Mouse (Mus musculus) midbrain, embryonic 11.5 days (tissue): ENCODE data around the gene Eif4a1. TPM values are rescaled to one million over a fixed set of nuclear protein-coding genes. Genes with fewer than 3 reads are reported as not detected.

ENCODE experiments used
- ATAC-seq: fragments of 200-750 bp; cut with Nextera tagmentation; 2 replicates; pipeline ENCODE4 v1.8.0; 2017; ENCODE audit warnings: moderate TSS enrichment, moderate library complexity; ENCODE audit not compliant: low FRiP score
- DNase-seq: peaks from one replicate; pipeline ENCODE4 v3.0.0; 2015; ENCODE audit warnings: low spot score; ENCODE audit errors: missing footprints
- H3K27ac ChIP-seq: fragments of 300-500 bp; sonication (generic); 2 replicates; pipeline ENCODE4 v1.5.1; 2014; ENCODE audit warnings: low read depth, low read length
- H3K27me3 ChIP-seq: fragments of 300-500 bp; sonication (generic); 2 replicates; pipeline ENCODE4 v1.6.1; 2014; ENCODE audit warnings: mild to moderate bottlenecking, low read length, moderate library complexity, mixed read lengths; ENCODE audit not compliant: control insufficient read depth, insufficient read depth
- H3K36me3 ChIP-seq: fragments of 300-500 bp; sonication (generic); 2 replicates; pipeline ENCODE4 v1.6.1; 2014; ENCODE audit warnings: mild to moderate bottlenecking, low read length, moderate library complexity, mixed read lengths; ENCODE audit not compliant: control insufficient read depth, insufficient read depth
- H3K4me1 ChIP-seq: fragments of 300-500 bp; sonication (generic); 2 replicates; pipeline ENCODE4 v1.6.1; 2014; ENCODE audit warnings: low read length; ENCODE audit not compliant: control insufficient read depth, insufficient read depth
- H3K4me2 ChIP-seq: fragments of 300-500 bp; sonication (generic); 2 replicates; pipeline ENCODE4 v1.6.1; 2014; ENCODE audit warnings: mild to moderate bottlenecking, moderate library complexity
- H3K4me3 ChIP-seq: fragments of 300-500 bp; sonication (generic); 2 replicates; pipeline ENCODE4 v1.5.1; 2014; ENCODE audit warnings: low read depth, low read length
- H3K9ac ChIP-seq: fragments of 300-500 bp; sonication (generic); 2 replicates; pipeline ENCODE4 v1.6.1; 2014; ENCODE audit warnings: low read length
- H3K9me3 ChIP-seq: fragments of 300-500 bp; sonication (generic); 2 replicates; pipeline ENCODE4 v1.6.1; 2016; ENCODE audit warnings: low read length; ENCODE audit not compliant: control insufficient read depth
- WGBS: fragments of 180-500 bp; shearing (Covaris S2); extraction: QIAGEN DNeasy Blood & Tissue Kit; methylation state at CpG from one replicate; pipeline ENCODE4 v1.1.7; 2014; 5-methylcytosine and 5-hydroxymethylcytosine counted together
- microRNA counts: library from miRNA; unstranded; fragments of <30 nt; microRNA quantifications from one replicate; lab custom pipeline; 2015
- microRNA-seq: library from miRNA; unstranded; fragments of <30 nt; microRNA quantifications from one replicate; pipeline ENCODE4, GENCODE M21; 2017
- polyA plus RNA-seq: library from polyadenylated mRNA; unstranded; fragments of >200 nt; fragmentation: Nextera tagmentation; extraction: Ambion mirVana; gene quantifications from 2 replicates; pipeline ENCODE4 v1.2.1, GENCODE M21; 2014

Gene Eif4a1
- polyA plus RNA-seq, 1 experiment from 2014 or later, result 877 TPM

DNA sequence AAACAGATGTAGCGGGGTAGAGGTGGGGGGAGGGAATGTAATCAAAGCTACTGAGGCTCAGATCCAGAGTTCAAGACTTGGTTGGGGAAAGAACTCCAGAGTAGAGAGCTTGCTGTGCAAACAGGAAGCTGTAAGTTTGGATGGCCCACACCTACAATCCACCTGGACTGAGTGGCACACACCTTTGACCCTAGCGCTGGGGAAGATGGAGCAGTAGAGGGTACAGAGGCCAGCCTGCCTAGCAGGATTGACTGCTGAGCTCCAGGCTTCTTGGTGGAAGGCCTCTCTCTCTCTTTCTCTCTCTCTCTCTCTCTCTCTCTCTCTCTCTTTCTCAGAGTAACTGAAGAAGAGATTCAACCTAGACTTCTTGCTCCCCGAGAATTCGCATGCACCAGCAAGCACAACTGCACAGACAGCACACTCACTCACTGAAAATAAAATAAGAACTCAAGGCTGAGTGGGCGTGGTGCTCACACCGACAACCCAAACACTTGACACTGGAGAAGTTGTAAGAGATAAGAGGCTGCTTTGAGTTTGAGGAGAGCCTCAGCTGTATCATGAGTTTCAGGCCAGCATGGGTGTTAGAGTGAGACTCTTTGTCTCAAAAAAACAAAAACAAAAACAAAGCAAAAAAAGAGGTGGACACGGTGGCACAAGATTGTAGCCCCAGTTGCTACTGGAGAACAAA, 51.7 kb downstream of the Eif4a1 start:
- Histone ChIP-seq H3K4me1 (peaks cover 14% of the 10 kb centered on the region), H3K27ac (no peak overlapping the region; the same call in 1 of the 2 replicates), H3K9ac (no peak overlapping the region), H3K27me3 (no peaks in the 10 kb centered on the region), H3K36me3 (no peaks in the 10 kb centered on the region), H3K4me2 (no peak overlapping the region), H3K9me3 (no peaks in the 10 kb centered on the region), H3K4me3 (no peak overlapping the region)
- 86% methylated on average over 7 of the region's 7 CpGs for WGBS
- DNase-seq (peak; percentile 37), ATAC-seq (no peak)

- no peak within 1 kb of the TSS for H3K27ac ChIP-seq
- H3K4me2 ChIP-seq, result no peak within 1 kb of the TSS
- no peaks in the 10 kb centered on the region for H3K27me3 ChIP-seq
- ATAC-seq, result no peak
- peaks cover 16% of the 10 kb centered on the region for H3K4me1 ChIP-seq
- H3K4me3 ChIP-seq, result no peak within 1 kb of the TSS
- no peaks in the 10 kb centered on the region for H3K9me3 ChIP-seq
- H3K36me3 ChIP-seq, result no peaks in the 10 kb centered on the region
- 73% methylated on average over 5 of the region's 5 CpGs for WGBS
- DNase-seq, result peak; percentile 26
- H3K9ac ChIP-seq, result no peak within 1 kb of the TSS
Measured at GRCm38 (mm10) chr11:69617805-69618204, 54.4 kb downstream of the Eif4a1 start, which contains the start of gene Shbg. Shbg (minus strand) TSS chr11:69617905.

MicroRNAs within 50 kb of the gene (microRNA counts, 519-probe panel; counts per million panel counts)
- microRNA mmu-miR-1934 (lab: Ali Mortazavi, UCI) (not detected), microRNA mmu-miR-467f (lab: Ali Mortazavi, UCI) (2,868 counts per million, percentile 10 among the panel's probes with 10 or more counts)

Small RNAs within 50 kb of the gene (microRNA-seq; reads per million reads assigned to microRNA genes)
- gene Mir1934 (3.4 reads per million, percentile 16 among the genes with 10 or more reads in this experiment), gene Mir467f (not detected)

Other genes with a start within 250 kb of the Eif4a1 start
- gene Dnah2, start 123.3 kb downstream of the Eif4a1 start, polyA plus RNA-seq, result 1.00 and 1.9 TPM in 2 replicates
- 11.0 and 12.3 TPM in 2 replicates for gene Efnb3, start 112.2 kb downstream of the Eif4a1 start, polyA plus RNA-seq
- gene Wrap53, start 92.2 kb downstream of the Eif4a1 start, polyA plus RNA-seq, result 35.1 and 36.4 TPM in 2 replicates
- 144 and 147 TPM in 2 replicates for gene Trp53, start 92.1 kb downstream of the Eif4a1 start, polyA plus RNA-seq
- 10.4 and 12.2 TPM in 2 replicates for gene Atp1b2, start 66.5 kb downstream of the Eif4a1 start, polyA plus RNA-seq
- gene Shbg, start 54.5 kb downstream of the Eif4a1 start, polyA plus RNA-seq, result not detected in 2 replicates
- gene Sat2, start 50.4 kb downstream of the Eif4a1 start, polyA plus RNA-seq, result 13.1 and 16.8 TPM in 2 replicates
- 25.6 and 29.0 TPM in 2 replicates for gene Fxr2, start 39.4 kb downstream of the Eif4a1 start, polyA plus RNA-seq
- gene Sox15, start 17.1 kb downstream of the Eif4a1 start, polyA plus RNA-seq, result 0.16 TPM in 1 of 2 replicates, not detected in the other
- gene Mpdu1, start 9.8 kb downstream of the Eif4a1 start, polyA plus RNA-seq, result 31.2 and 34.5 TPM in 2 replicates
- gene Cd68, start 6.3 kb downstream of the Eif4a1 start, polyA plus RNA-seq, result 7.0 and 7.9 TPM in 2 replicates
- 80.6 and 90.8 TPM in 2 replicates for gene Senp3, start 9.7 kb upstream of the Eif4a1 start, polyA plus RNA-seq
- gene Tnfsf13, start 13.4 kb upstream of the Eif4a1 start, polyA plus RNA-seq, result not detected in 2 replicates
- gene Tnfsf12, start 23.4 kb upstream of the Eif4a1 start, polyA plus RNA-seq, result 2.0 and 2.8 TPM in 2 replicates
- gene Tnfsfm13, start 23.7 kb upstream of the Eif4a1 start, polyA plus RNA-seq, result 0.78 and 1.6 TPM in 2 replicates
- 52.4 and 54.1 TPM in 2 replicates for gene Polr2a, start 86.2 kb upstream of the Eif4a1 start, polyA plus RNA-seq
- not detected in 2 replicates for gene Slc35g3, start 89.5 kb upstream of the Eif4a1 start, polyA plus RNA-seq
- 0.90 and 0.91 TPM in 2 replicates for gene Zbtb4, start 93.5 kb upstream of the Eif4a1 start, polyA plus RNA-seq
- 0.67 and 0.79 TPM in 2 replicates for gene Chrnb1, start 123.5 kb upstream of the Eif4a1 start, polyA plus RNA-seq
- 1.3 and 1.5 TPM in 2 replicates for gene Fgf11, start 129.4 kb upstream of the Eif4a1 start, polyA plus RNA-seq
- gene Tmem102, start 133.2 kb upstream of the Eif4a1 start, polyA plus RNA-seq, result 0.20 and 0.23 TPM in 2 replicates
- gene Gm39566, start 142.9 kb upstream of the Eif4a1 start, polyA plus RNA-seq, result not detected in 2 replicates
- gene Spem2, start 146.0 kb upstream of the Eif4a1 start, polyA plus RNA-seq, result not detected in 2 replicates
- gene Spem1, start 149.8 kb upstream of the Eif4a1 start, polyA plus RNA-seq, result 0.12 TPM in 1 of 2 replicates, not detected in the other
- 9.9 and 10.3 TPM in 2 replicates for gene Nlgn2, start 165.4 kb upstream of the Eif4a1 start, polyA plus RNA-seq
- 285 and 287 TPM in 2 replicates for gene Tmem256, start 166.1 kb upstream of the Eif4a1 start, polyA plus RNA-seq
- gene Plscr3, start 174.0 kb upstream of the Eif4a1 start, polyA plus RNA-seq, result 61.7 and 65.3 TPM in 2 replicates
- 0.44 and 0.48 TPM in 2 replicates for gene Tnk1, start 186.3 kb upstream of the Eif4a1 start, polyA plus RNA-seq
- not detected in 2 replicates for gene Tmem95, start 205.6 kb upstream of the Eif4a1 start, polyA plus RNA-seq
- 3.1 and 3.9 TPM in 2 replicates for gene Kctd11, start 209.0 kb upstream of the Eif4a1 start, polyA plus RNA-seq
- gene Acap1, start 223.1 kb upstream of the Eif4a1 start, polyA plus RNA-seq, result 0.36 and 0.59 TPM in 2 replicates
- gene 2810408A11Rik, start 228.6 kb upstream of the Eif4a1 start, polyA plus RNA-seq, result 15.3 and 17.8 TPM in 2 replicates
- gene Neurl4, start 228.6 kb upstream of the Eif4a1 start, polyA plus RNA-seq, result 15.6 and 16.3 TPM in 2 replicates
- 92.2 and 95.8 TPM in 2 replicates for gene Gps2, start 241.5 kb upstream of the Eif4a1 start, polyA plus RNA-seq
- gene Eif5a, start 249.5 kb upstream of the Eif4a1 start, polyA plus RNA-seq, result 1,778 and 1,800 TPM in 2 replicates